Mouse (Mus musculus) liver, embryonic 14 days (tissue): ENCODE results near the gene Dus1l. TPM values are rescaled to one million over a fixed set of nuclear protein-coding genes. Genes with fewer than 3 reads are reported as not detected.

Experiments used
- polyA plus RNA-seq: library from polyadenylated mRNA; depleted of rRNA; stranded (reverse); fragments of >200 nt; gene quantifications from 2 replicates; pipeline ENCODE4 v1.2.3, GENCODE M21; 2012; rRNA removed

Gene Dus1l
- 30.8 and 33.4 TPM in 2 replicates for polyA plus RNA-seq

GRCm38 (mm10) chr11:120795756-120796613 is at the start of gene Dus1l:
TSS of gene Dus1l (minus strand) at chr11:120796403.

GRCm38 (mm10) chr11:120823956-120824786 is 28.0 kb upstream of the Dus1l start, which contains the start of gene Fasn:
TSS of gene Fasn (minus strand) at chr11:120824547.

DNA sequence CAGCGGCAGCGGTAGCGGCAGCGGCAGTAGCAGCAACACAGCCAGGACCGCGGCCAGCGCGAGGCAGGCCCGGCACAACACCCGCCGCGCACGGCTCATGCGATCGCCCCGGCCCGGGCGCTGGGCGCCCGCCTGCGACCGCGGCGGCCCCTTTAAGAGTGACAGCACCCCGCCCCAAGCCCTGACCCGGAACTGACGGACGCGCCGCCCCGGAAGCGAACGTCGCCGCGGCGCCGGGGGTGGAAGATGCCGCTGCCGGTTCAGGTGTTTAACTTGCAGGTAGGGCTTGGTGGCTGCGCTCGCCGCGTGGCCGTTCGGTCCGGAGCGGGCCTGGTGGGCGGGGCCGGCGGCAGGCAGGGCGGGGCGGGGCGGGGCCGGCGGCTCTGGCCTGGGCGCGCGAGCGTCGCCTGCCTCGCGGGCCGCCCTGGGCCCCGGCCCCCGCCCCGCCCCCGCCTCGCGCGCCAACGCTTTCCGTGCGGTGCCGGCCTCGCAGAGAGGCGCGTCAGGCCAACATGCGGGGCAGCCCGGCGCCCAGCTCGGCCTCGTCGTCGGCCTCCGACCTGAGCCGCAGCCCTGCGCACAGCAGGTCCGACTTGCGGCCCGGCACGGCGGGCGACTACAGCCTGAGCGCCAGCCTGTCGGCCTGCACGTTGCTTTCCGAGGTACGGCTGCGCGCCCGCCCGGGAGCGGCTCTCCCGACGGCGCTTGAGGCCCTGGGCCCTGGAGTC is 12.0 kb downstream of the Dus1l start, which contains the start of the genes Rfng and Gps1:
Gene Rfng, minus strand, starts transcription at position 144 of the 728 bp plus-strand sequence.
Gene Gps1, plus strand, starts transcription at position 209 of the 728 bp plus-strand sequence.

GRCm38 (mm10) chr11:120762672-120763041 is 33.5 kb downstream of the Dus1l start, which contains the start of gene Hmga1b:
TSS of gene Hmga1b (plus strand) at chr11:120762794.

Other genes starting within 250 kb of the Dus1l start
- gene Mcrip1, start 246.7 kb downstream of the Dus1l start, polyA plus RNA-seq = 25.4 and 28.5 TPM in 2 replicates
- gene Ppp1r27, start 245.3 kb downstream of the Dus1l start, polyA plus RNA-seq = 0.14 TPM in 1 of 2 replicates, not detected in the other
- 239 and 240 TPM in 2 replicates for gene P4hb, start 223.2 kb downstream of the Dus1l start, polyA plus RNA-seq
- gene Arhgdia, start 214.8 kb downstream of the Dus1l start, polyA plus RNA-seq = 151 and 168 TPM in 2 replicates
- 112 and 119 TPM in 2 replicates for gene Alyref, start 198.0 kb downstream of the Dus1l start, polyA plus RNA-seq
- 49.9 and 56.0 TPM in 2 replicates for gene Anapc11, start 198.0 kb downstream of the Dus1l start, polyA plus RNA-seq
- 4.6 and 5.4 TPM in 2 replicates for gene Npb, start 187.9 kb downstream of the Dus1l start, polyA plus RNA-seq
- 113 and 125 TPM in 2 replicates for gene Pcyt2, start 178.5 kb downstream of the Dus1l start, polyA plus RNA-seq
- gene Sirt7, start 171.2 kb downstream of the Dus1l start, polyA plus RNA-seq = 27.4 and 30.1 TPM in 2 replicates
- gene Mafg, start 162.8 kb downstream of the Dus1l start, polyA plus RNA-seq = 25.1 and 29.7 TPM in 2 replicates
- 4.4 and 4.5 TPM in 2 replicates for gene Pycr1, start 152.6 kb downstream of the Dus1l start, polyA plus RNA-seq
- gene Myadml2, start 148.2 kb downstream of the Dus1l start, polyA plus RNA-seq = 0.14 and 0.28 TPM in 2 replicates
- gene Notum, start 135.2 kb downstream of the Dus1l start, polyA plus RNA-seq = 0.22 and 0.43 TPM in 2 replicates
- gene Aspscr1, start 123.4 kb downstream of the Dus1l start, polyA plus RNA-seq = 16.8 and 20.5 TPM in 2 replicates
- 61.2 and 66.5 TPM in 2 replicates for gene Cenpx, start 82.7 kb downstream of the Dus1l start, polyA plus RNA-seq
- gene Lrrc45, start 82.5 kb downstream of the Dus1l start, polyA plus RNA-seq = 8.6 and 8.7 TPM in 2 replicates
- gene Rac3, start 74.9 kb downstream of the Dus1l start, polyA plus RNA-seq = 1.3 and 1.4 TPM in 2 replicates
- 9.4 and 10.1 TPM in 2 replicates for gene Dcxr, start 69.1 kb downstream of the Dus1l start, polyA plus RNA-seq
- gene Cbr2, start 64.3 kb downstream of the Dus1l start, polyA plus RNA-seq = 0.16 TPM in 1 of 2 replicates, not detected in the other
- gene Hmga1b, start 33.6 kb downstream of the Dus1l start, polyA plus RNA-seq = 2.8 and 3.7 TPM in 2 replicates
- 6.9 and 8.6 TPM in 2 replicates for gene Rfng, start 12.2 kb downstream of the Dus1l start, polyA plus RNA-seq
- 61.2 and 70.7 TPM in 2 replicates for gene Gps1, start 12.1 kb downstream of the Dus1l start, polyA plus RNA-seq
- gene Fasn, start 28.1 kb upstream of the Dus1l start, polyA plus RNA-seq = 44.8 and 46.6 TPM in 2 replicates
- gene Ccdc57, start 136.5 kb upstream of the Dus1l start, polyA plus RNA-seq = 1.4 and 1.7 TPM in 2 replicates
- 19.7 and 22.6 TPM in 2 replicates for gene Slc16a3, start 152.1 kb upstream of the Dus1l start, polyA plus RNA-seq
- 25.7 and 28.4 TPM in 2 replicates for gene Csnk1d, start 194.9 kb upstream of the Dus1l start, polyA plus RNA-seq
- 0.34 and 0.43 TPM in 2 replicates for gene Cd7, start 243.0 kb upstream of the Dus1l start, polyA plus RNA-seq